Mouse (Mus musculus) olfactory bulb, adult 2 months (tissue): ENCODE measurements around the gene Rpn2.

Experiments used
- CTCF ChIP-seq: fragments of 200-500 bp; IDR thresholded peaks from 2 replicates; pipeline ENCODE4 v1.5.1; 2012; ENCODE audit warnings: low read depth, mild to moderate bottlenecking, low read length, moderate library complexity; ENCODE audit not compliant: insufficient read depth
- POLR2A ChIP-seq: fragments of 200-500 bp; IDR thresholded peaks from 2 replicates; pipeline ENCODE4 v1.6.1; 2012; ENCODE audit warnings: mild to moderate bottlenecking, low read depth, low read length, moderate library complexity; ENCODE audit not compliant: insufficient read depth

GRCm38 (mm10) chr2:157248111-157248510, 30.7 kb upstream of the Rpn2 start:
- TF ChIP-seq CTCF (no peak), POLR2A (no peak)
